Mouse (Mus musculus): ENCODE data around the gene Sncb.
A peak's percentile ranks its signal among the peaks of the same experiment; 100 is the strongest.
"Not testable (repeated sequence)": the region's sequence is repeated elsewhere in the genome, so short reads cannot be mapped to it uniquely, and the experiment has no call there.

Sncb gene

DNA sequence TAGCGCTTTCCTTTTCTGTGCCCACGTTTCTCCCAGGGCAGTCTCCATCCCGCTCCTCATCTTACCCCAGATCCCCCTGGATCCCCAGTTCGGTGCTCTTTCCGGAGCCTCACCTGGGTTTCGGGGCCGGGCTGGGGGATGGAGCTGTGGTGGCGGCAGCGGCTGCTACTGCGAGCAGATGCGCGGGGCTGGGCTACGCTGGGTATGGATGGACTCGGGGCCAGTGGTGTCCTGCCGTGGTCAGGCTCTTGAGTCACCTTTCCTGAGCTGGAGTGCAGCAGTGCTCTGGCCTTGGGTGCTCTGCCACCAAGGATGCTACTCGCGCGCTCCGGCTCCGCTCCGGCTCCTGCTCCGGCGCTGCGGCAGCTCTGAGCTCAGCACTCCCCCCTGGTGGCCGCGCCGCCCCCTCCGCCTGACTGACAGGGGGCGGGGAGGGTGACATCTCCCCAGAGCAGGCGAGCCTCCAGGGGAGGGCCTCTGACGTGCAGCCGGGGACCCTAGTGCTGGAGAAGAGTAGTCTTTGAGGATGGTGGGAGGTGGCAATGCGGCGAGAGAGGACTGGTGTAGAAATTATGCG lies at the start of gene Sncb:
TSS of gene Sncb (minus strand) at position 404 of the 577 bp plus-strand sequence.
- DNase-seq (ENCODE audit: low spot score in 2 of 2), result peak; percentile 86

- DNase-seq (ENCODE audit: low spot score in 2 of 2), result no peak
Measured at GRCm38 (mm10) chr13:54813381-54813780, 47.0 kb upstream of the Sncb start.

GRCm38 (mm10) chr13:54811476-54811875 lies 45.1 kb upstream of the Sncb start:
- peak in 1 of 2 experiments; percentile 36 for DNase-seq (ENCODE audit: low spot score in 2 of 2)

- DNase-seq (ENCODE audit: low spot score in 2 of 2), result peak in 1 of 2 experiments; percentile 56
Measured at GRCm38 (mm10) chr13:54808067-54808466, 41.7 kb upstream of the Sncb start.

DNA sequence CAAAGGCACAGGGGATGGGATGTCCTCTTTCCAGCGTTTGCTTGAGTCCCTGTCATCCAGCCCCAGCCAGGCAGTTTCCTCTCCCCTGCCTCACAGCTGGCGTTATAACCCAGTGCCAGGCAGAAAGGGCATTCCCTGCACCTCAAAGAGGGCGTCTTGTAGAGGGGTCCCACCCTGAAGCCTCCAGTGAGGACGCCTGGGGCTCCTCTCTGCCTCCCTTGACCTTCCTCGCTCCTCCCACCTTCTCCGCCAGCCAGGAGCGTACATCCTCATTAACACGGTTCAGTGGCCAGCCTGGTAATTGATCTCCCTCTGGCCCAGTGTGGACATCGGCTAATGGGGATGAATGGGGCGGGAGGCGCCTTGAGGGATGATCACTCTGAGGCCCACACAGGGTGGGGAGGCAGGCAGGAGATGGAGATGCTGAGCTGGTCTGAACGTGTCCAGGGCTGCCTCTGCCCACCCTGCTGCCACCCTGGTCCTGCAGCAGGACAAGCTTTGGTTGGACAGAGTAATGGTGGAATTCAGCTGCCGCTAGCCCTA lies 40.1 kb upstream of the Sncb start:
- no peak for DNase-seq (ENCODE audit: low spot score in 2 of 2)

DNA sequence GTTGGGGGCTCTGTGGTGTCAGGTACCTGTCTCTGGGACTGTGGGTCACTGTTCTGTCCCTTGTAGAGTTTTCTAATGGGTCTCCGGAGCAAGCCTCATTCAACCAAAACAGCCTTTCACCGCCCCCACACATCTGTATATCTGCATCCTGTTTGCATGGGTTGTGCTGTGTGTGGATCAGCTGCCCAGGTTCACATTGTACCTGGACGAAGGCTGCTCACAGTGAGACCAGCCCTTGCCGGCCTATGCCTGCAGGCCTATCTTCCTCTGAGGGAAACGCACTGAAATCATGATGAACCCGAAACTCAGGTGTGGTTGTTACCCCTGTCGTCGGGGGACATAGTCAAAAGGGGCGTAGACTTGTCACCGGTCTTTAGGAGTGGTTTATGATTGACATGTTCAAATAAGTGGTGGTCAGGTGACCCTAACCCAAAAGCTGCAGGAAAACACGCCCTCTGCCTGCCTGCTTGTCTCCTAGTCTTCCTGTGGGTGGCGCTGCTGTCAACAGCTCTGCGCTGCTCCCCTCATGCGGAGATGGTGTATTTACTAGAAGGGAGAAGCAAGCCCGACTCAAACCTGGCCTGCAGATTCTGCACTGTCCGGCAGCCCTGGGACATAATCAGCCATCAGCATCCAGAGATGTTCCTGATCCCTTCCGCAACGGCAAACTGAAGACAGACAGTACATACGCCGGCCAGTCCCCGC lies 38.9 kb upstream of the Sncb start:
- peak in 1 of 2 experiments; percentile 51 for DNase-seq (ENCODE audit: low spot score in 2 of 2)

DNA sequence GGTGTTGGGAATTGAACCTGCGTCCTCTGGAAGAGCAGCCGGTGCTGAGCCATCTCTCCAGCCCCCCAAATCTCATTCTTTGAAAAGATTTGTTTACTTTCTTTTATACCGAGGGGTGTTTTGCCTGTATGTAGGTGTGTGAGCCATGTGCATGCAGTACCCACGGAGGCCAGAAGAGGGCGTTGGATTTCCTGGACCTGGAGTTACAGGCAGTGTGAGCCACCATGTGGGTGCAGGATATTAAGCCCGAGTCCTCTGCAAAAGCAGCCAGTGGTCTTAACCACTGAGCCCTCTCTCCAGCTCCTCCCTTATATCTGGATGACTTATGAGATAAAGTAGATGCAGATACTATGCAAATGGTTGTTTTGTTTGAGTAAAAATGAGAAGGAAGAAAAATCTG lies 36.6 kb upstream of the Sncb start:
- no peak for DNase-seq (ENCODE audit: low spot score in 2 of 2)

GRCm38 (mm10) chr13:54800206-54800605 lies 33.8 kb upstream of the Sncb start:
- DNase-seq (ENCODE audit: low spot score in 2 of 2), result no peak

DNA sequence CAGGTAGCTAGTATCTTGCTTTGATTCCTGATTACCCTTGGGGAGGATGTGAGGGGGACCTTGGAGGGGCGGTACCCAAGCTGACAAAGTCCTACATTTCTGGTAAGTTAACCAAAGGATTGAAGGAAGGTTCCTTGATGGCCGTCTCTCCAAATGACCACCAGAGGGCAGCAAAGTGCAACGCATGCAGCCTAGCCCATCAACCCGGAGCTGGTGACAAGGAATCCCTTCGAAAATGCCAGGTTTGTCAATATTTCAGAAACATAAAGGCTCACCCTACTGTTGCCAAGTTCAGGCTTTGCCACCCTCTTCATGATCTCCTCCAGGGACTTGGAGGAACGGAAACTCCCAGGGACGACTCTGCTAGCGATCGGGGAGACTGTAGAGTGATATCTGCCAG lies 33.3 kb upstream of the Sncb start:
- DNase-seq (ENCODE audit: low spot score in 2 of 2), result peak; percentile 79 to 90

GRCm38 (mm10) chr13:54798740-54799139 lies 32.3 kb upstream of the Sncb start:
- DNase-seq (ENCODE audit: low spot score in 2 of 2), result peak; percentile 77 to 82

- DNase-seq (ENCODE audit: low spot score in 2 of 2), result peak; percentile 60 to 73
Measured at GRCm38 (mm10) chr13:54797861-54798643, 31.7 kb upstream of the Sncb start.

DNA sequence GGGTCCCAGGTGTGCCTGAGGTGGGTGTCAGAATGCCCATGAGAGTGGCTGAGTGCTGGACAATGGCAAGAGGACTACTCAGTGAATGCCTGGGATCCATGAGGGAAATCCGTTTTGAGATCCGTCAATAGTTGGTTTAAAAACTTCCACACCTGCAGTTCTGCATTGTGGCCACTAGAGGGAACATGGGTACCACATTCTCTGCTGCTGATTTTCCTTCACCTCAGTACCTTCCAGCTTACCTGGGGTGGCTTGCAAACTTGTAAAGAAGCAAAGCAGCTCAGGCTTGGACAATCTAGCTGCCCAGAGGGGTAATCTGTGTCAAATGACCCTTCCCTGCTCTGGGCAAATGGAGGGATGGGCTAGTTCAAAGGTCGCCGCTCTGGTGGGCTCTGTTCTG lies 31.0 kb upstream of the Sncb start:
- DNase-seq (ENCODE audit: low spot score in 2 of 2), result peak in 1 of 2 experiments; percentile 73

DNA sequence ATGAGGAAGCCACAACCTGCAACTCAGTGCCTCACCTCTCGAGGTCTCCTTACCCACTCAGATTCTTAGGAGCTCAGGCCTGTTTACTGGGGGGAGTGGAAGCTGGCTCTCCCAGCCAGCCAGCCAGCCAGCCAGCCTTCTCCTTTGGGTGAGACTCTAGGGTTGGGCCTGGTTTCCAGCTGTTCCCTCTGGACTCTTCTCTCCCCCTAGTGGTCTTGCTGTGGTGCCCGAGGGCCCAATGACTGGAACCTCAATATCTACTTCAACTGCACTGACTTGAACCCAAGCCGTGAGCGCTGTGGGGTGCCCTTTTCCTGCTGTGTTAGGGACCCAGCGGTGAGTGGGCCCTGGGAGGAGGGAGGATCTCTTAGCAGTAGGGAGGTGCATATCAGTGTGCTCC lies 28.4 kb upstream of the Sncb start:
- DNase-seq (ENCODE audit: low spot score in 2 of 2), result no peak

DNA sequence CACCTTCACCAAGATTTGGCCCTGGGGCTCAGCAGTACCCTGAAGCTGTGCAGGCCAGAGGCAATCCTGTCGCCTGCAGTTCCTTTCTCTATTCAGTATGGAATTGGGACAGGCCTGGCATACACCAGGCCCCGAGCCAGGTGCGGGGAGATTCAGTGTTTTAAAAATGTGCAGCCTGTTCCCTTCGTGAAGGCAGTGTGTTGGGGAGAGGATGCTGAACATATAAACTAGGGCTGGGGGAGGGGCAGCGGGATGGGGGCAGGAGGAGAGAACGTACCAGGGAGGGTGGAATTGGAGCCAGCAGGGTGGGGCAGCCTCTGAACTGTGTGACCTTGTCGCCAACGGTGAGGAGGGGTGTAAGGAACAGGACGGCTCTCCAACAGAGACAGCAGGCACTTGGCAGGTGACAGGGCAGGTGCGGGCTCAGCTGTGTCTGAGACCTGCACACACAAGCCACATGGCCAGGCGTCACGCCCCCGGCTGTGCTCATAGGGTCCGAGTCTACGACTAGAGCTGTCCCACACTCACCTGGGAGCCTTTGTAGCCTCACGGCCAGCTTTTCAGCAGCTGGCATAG lies 27.7 kb upstream of the Sncb start:
- peak; percentile 47 to 57 for DNase-seq (ENCODE audit: low spot score in 2 of 2)

- DNase-seq (ENCODE audit: low spot score in 2 of 2), result no peak
Measured at GRCm38 (mm10) chr13:54792259-54793230, 26.1 kb upstream of the Sncb start.

DNA sequence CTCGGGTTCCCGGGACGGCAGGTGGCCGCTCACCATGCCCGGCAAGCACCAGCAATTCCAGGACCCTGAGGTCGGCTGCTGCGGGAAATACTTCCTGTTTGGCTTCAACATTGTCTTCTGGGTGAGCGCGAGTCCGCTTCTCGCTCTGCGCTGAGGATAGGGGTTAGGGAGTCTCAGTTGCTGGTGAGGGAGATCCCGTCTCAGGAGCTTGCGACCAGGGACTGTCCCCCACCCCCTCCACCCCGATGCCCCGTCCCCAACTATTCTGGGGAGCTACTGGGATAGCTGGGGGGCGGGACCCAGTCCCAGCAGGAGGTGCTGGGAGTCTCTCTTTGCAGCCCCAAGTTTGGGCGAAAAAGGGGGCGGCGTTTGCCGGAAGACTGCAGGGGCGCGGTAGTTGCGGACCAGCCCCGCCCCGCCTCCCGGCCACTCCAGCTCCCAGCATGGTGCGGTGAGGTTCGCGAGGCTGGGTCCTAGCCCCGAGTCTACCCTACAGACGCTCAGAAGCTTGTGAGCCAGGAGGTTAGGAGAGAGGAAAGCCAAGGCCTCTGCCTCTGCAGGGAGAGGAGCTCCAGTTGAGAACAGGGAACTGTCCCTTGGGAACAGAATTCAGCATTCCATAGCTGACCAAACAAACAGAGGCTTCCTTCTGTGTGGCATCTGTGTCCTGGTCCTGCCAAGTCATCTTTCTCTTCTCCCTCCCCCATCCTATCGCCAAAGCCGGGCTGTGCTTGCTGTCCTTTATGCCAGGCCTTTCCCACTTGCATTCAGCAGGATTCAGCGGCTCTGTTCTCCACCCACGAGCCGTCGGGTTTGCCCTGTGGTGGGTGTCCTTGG lies 23.4 kb upstream of the Sncb start:
- peak; percentile 51 to 61 for DNase-seq (ENCODE audit: low spot score in 2 of 2)

DNA sequence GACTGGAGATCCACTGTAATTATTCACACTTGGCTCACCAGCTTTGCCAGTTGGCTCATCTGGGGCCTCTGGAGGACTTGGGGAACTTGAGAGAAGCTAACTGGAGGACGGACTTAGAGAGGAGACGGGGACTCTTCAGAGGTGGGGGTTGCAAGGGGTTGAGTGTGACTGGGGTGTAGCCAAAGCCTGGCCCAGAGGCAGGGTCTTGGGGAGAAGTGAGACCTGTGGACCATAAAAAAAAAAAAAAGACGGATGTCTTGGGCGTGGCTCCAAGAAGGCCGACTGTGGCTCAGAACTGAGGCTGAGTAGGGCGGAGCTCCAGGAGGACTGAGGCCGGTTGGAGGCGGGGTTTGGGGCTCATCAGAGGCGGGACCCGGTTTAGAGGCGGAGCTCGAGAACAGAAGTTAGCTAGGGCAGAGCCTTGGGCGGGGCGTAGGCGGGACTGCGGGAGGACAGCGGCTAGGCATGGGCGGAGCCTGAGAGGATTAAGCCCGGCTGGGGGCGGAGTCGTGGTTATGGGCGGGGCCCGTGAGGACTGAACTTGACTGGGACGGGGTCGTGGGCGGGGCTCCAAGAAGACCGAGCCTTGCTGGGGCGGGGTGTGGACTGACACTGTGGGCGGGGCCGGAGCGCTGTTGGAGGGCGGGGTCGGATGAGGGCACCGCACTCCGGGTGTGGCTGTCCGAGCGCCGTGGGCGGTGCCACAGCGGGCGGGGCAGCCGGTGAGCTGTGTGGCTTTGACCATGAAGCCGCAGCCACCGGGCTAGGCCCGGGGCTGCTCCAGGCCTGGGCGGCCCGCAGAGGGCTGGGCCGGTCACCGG lies 22.6 kb upstream of the Sncb start, which contains the start of gene Tspan17:
TSS of gene Tspan17 (plus strand) at position 638 of the 821 bp plus-strand sequence.
- peak; percentile 93 for DNase-seq (ENCODE audit: low spot score in 2 of 2)

DNA sequence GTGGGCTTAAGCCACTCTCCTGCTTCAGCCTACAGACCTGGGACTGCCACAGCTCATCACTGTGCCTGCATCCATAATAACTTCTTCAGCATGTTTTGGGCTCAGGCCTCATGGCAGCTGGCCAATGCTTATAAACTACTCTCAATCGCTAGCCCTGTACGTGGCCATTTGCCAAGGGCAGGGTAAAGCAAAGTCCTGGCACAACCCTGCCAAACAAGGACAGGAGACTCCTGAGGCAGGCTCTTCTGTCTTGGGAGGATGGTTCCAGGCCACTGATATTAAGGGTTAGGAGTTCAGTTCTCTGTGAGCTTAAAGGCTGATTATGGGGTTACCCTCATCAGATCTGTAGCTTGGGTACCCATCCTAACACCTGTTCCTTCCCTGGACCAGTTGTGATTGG lies 21.2 kb upstream of the Sncb start:
- not testable (repeated sequence) for DNase-seq (ENCODE audit: low spot score in 2 of 2)

DNA sequence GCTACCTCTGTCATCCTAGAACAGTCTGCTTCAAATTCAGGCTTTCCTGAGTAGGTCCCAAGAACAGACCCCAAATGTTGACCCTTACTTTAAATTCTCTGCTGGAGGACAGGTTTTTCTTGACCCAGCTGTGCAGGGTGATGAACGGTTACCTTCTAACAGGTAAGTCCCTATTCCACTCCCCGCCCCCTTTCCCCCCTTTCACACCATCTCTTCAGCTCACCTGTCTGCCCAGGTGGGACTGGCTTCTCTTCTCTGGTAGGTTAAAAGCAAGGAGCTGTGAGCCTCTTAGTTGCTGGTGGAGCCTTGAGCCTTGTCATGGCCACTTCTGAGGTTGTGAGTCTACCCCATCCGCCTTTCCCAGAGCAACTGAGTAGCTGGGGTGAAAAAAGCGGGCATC lies 17.3 kb upstream of the Sncb start, which contains the start of gene Eif4e1b:
TSS of gene Eif4e1b (plus strand) at position 301 of the 400 bp plus-strand sequence.
- DNase-seq (ENCODE audit: low spot score in 2 of 2), result no peak

Data from frontal cortex, postnatal 36 days (tissue).